Mouse (Mus musculus) neural tube, embryonic 14.5 days (tissue): ENCODE data around the gene 4933428G20Rik. TPM values are rescaled to one million over a fixed set of nuclear protein-coding genes. Genes with fewer than 3 reads are reported as not detected.

ENCODE experiments used
- polyA plus RNA-seq: library from polyadenylated mRNA; unstranded; fragments of >200 nt; fragmentation: Nextera tagmentation; extraction: Ambion mirVana; gene quantifications from 2 replicates; pipeline ENCODE4 v1.2.1, GENCODE M21; 2014

4933428G20Rik gene
- polyA plus RNA-seq, 1 experiment from 2014 or later = 0.33 TPM

Other genes with a start within 250 kb of the 4933428G20Rik start
- 137 and 157 TPM in 2 replicates for gene Npepps, start 219.7 kb downstream of the 4933428G20Rik start, polyA plus RNA-seq
- 43.9 and 44.0 TPM in 2 replicates for gene Mrpl45, start 184.6 kb downstream of the 4933428G20Rik start, polyA plus RNA-seq
- 0.49 and 0.71 TPM in 2 replicates for gene Gpr179, start 148.3 kb downstream of the 4933428G20Rik start, polyA plus RNA-seq
- 6.3 and 6.7 TPM in 2 replicates for gene Socs7, start 137.8 kb downstream of the 4933428G20Rik start, polyA plus RNA-seq
- gene Arhgap23, start 84.8 kb downstream of the 4933428G20Rik start, polyA plus RNA-seq = 9.2 and 9.6 TPM in 2 replicates
- 7.6 and 8.1 TPM in 2 replicates for gene Srcin1, start 75.8 kb upstream of the 4933428G20Rik start, polyA plus RNA-seq
- 1.5 and 2.4 TPM in 2 replicates for gene Epop, start 129.4 kb upstream of the 4933428G20Rik start, polyA plus RNA-seq
- 4.7 and 5.1 TPM in 2 replicates for gene Mllt6, start 163.1 kb upstream of the 4933428G20Rik start, polyA plus RNA-seq
- 28.3 and 38.1 TPM in 2 replicates for gene Cisd3, start 185.5 kb upstream of the 4933428G20Rik start, polyA plus RNA-seq
- 24.7 and 25.8 TPM in 2 replicates for gene Pcgf2, start 200.2 kb upstream of the 4933428G20Rik start, polyA plus RNA-seq
- gene Psmb3, start 203.1 kb upstream of the 4933428G20Rik start, polyA plus RNA-seq = 441 and 465 TPM in 2 replicates
- 4.1 and 6.2 TPM in 2 replicates for gene Pip4k2b, start 244.4 kb upstream of the 4933428G20Rik start, polyA plus RNA-seq